12 mouse cellular contexts compared by ENCODE assay signal in genomic region chr3:128287846-128288245, GRCm38 (mm10).
"Had no signal": no experiment of that assay in that cellular context is flagged by ENCODE, and none has a peak within 500 bp of the region (broad histone marks: within the 10 kb centered on the region; RNA-seq: fewer than 3 reads in every experiment).

No protein-coding gene starts in this region.

- H3K4me2 ChIP-seq: intestine, embryonic 15.5 days; limb, embryonic 12.5 days; liver, embryonic 15.5 days; midbrain, embryonic 11.5 days had no signal

- H3K4me3 ChIP-seq: intestine, embryonic 15.5 days; layer of hippocampus, adult 2 months; limb, embryonic 12.5 days; liver, embryonic 15.5 days; megakaryocyte, embryonic 14.5 days had no signal

- H3K9me3 ChIP-seq: intestine, embryonic 15.5 days; limb, embryonic 12.5 days; liver, embryonic 15.5 days had no signal

- H3K27me3 ChIP-seq: intestine, embryonic 15.5 days; limb, embryonic 12.5 days; liver, embryonic 15.5 days; megakaryocyte, embryonic 14.5 days had no signal

- ATAC-seq: intestine, embryonic 15.5 days had no signal

- H3K27ac ChIP-seq: intestine, embryonic 15.5 days; layer of hippocampus, adult 2 months; limb, embryonic 12.5 days; liver, embryonic 15.5 days; macrophage; stomach, postnatal 0 days had no signal

- H3K36me3 ChIP-seq: intestine, embryonic 15.5 days; limb, embryonic 12.5 days; liver, embryonic 15.5 days had no signal

- H3K4me1 ChIP-seq: intestine, embryonic 15.5 days; liver, embryonic 15.5 days; megakaryocyte, embryonic 14.5 days had no signal

- H3K9ac ChIP-seq: intestine, embryonic 15.5 days; limb, embryonic 12.5 days; liver, embryonic 15.5 days had no signal

- DNase-seq: liver; lung, adult 2 months; lung, postnatal 10 days; thymus, postnatal 4 days had no signal
